Mouse (Mus musculus) urinary bladder, adult 2 months (tissue): Measurements from ENCODE around the gene Rab25. TPM values are rescaled to one million over a fixed set of nuclear protein-coding genes. Genes with fewer than 3 reads are reported as not detected.
"Not testable (repeated sequence)": the region's sequence is repeated elsewhere in the genome, so short reads cannot be mapped to it uniquely, and the experiment has no call there.

ENCODE experiments used
- DNase-seq: peaks from one replicate; pipeline ENCODE4 v3.0.0; 2022; ENCODE audit warnings: low spot score
- polyA plus RNA-seq: library from polyadenylated mRNA; depleted of rRNA; stranded (reverse); fragments of >200 nt; gene quantifications from 2 replicates; pipeline ENCODE4 v1.2.3, GENCODE M21; 2012; rRNA removed

Rab25 gene
- polyA plus RNA-seq, result 135 and 174 TPM in 2 replicates

GRCm38 (mm10) chr3:88548180-88548917 is at the start of gene Rab25:
Rab25 (minus strand) TSS chr3:88548300.
- DNase-seq, result no peak

GRCm38 (mm10) chr3:88596547-88596946 is 48.4 kb upstream of the Rab25 start:
- not testable (repeated sequence) for DNase-seq

- DNase-seq, result no peak
These were observed 45.9 kb upstream of the Rab25 start for GRCm38 (mm10) chr3:88593893-88594580.

- DNase-seq, result no peak
These were observed 45.0 kb upstream of the Rab25 start for GRCm38 (mm10) chr3:88592942-88593576.

GRCm38 (mm10) chr3:88591950-88592731 is 44.0 kb upstream of the Rab25 start:
- DNase-seq, result no peak

GRCm38 (mm10) chr3:88591044-88591443 is 42.9 kb upstream of the Rab25 start:
- DNase-seq, result no peak

GRCm38 (mm10) chr3:88590246-88590645 is 42.1 kb upstream of the Rab25 start:
- no peak for DNase-seq

- no peak for DNase-seq
These were observed 38.5 kb upstream of the Rab25 start for GRCm38 (mm10) chr3:88586640-88587039.

- no peak for DNase-seq
These were observed 37.7 kb upstream of the Rab25 start for GRCm38 (mm10) chr3:88585769-88586168.

- DNase-seq, result peak; percentile 54
These were observed 31.5 kb upstream of the Rab25 start for GRCm38 (mm10) chr3:88579454-88580117.

GRCm38 (mm10) chr3:88578498-88579424 is 30.7 kb upstream of the Rab25 start:
- no peak for DNase-seq

GRCm38 (mm10) chr3:88577846-88578245 is 29.7 kb upstream of the Rab25 start:
- not testable (repeated sequence) for DNase-seq

- no peak for DNase-seq
These were observed 27.4 kb upstream of the Rab25 start, which contains the start of gene Ssr2 for GRCm38 (mm10) chr3:88575540-88575939. Ssr2 (plus strand) TSS chr3:88575876.

- DNase-seq, result no peak
These were observed 25.7 kb upstream of the Rab25 start for GRCm38 (mm10) chr3:88573810-88574209.

- DNase-seq, result no peak
These were observed 24.7 kb upstream of the Rab25 start for GRCm38 (mm10) chr3:88572835-88573234.

- no peak for DNase-seq
These were observed 23.8 kb upstream of the Rab25 start for GRCm38 (mm10) chr3:88571856-88572255.

GRCm38 (mm10) chr3:88570341-88570740 is 22.2 kb upstream of the Rab25 start:
- no peak for DNase-seq

GRCm38 (mm10) chr3:88569694-88570093 is 21.6 kb upstream of the Rab25 start:
- DNase-seq, result no peak

GRCm38 (mm10) chr3:88569093-88569492 is 21.0 kb upstream of the Rab25 start:
- no peak for DNase-seq

GRCm38 (mm10) chr3:88568615-88569014 is 20.5 kb upstream of the Rab25 start:
- no peak for DNase-seq
